Mouse (Mus musculus): ENCODE results near the gene Cfap46. TPM values are rescaled to one million over a fixed set of nuclear protein-coding genes. Genes with fewer than 3 reads are reported as not detected.

Gene Cfap46
- total RNA-seq, 2 experiments from 2014 or later, result 0.16 TPM; not detected in 1

- no peak for DNase-seq (ENCODE audit: low spot score)
- intact Hi-C loops (cut with DNase I), result loop anchor here (5.0 kb wide), 2 partner anchors 102 to 282 kb away; no protein-coding TSS in a partner anchor
Measured at GRCm38 (mm10) chr7:139584221-139585175, 99.1 kb downstream of the Cfap46 start.

- intact Hi-C loops (cut with DNase I), result loop anchor here (5.0 kb wide), 2 partner anchors 101 to 281 kb away; no protein-coding TSS in a partner anchor
- DNase-seq (ENCODE audit: low spot score), result no peak
Measured at GRCm38 (mm10) chr7:139583094-139583737, 100.4 kb downstream of the Cfap46 start.

GRCm38 (mm10) chr7:139582595-139582994 is 101.0 kb downstream of the Cfap46 start, which contains the start of gene Nkx6-2:
Gene Nkx6-2, minus strand, starts transcription at chr7:139582797.
- intact Hi-C loops (cut with DNase I), result loop anchor here (5.0 kb wide), 2 partner anchors 100 to 280 kb away; no protein-coding TSS in a partner anchor
- no peak for DNase-seq (ENCODE audit: low spot score)

GRCm38 (mm10) chr7:139581801-139582571 is 101.6 kb downstream of the Cfap46 start:
- intact Hi-C loops (cut with DNase I), result loop anchor here (5.0 kb wide), 2 partner anchors 100 to 280 kb away; no protein-coding TSS in a partner anchor
- DNase-seq (ENCODE audit: low spot score), result no peak

- no peak for DNase-seq (ENCODE audit: low spot score)
Measured at GRCm38 (mm10) chr7:139580851-139581775, 102.5 kb downstream of the Cfap46 start.

GRCm38 (mm10) chr7:139579261-139579905 is 104.2 kb downstream of the Cfap46 start:
- intact Hi-C loops (cut with DNase I), result no loop called here
- no peak for DNase-seq (ENCODE audit: low spot score)

More at GRCm38 (mm10) chr7:139580851-139581775, 102.5 kb downstream of the Cfap46 start:
- intact Hi-C loops (cut with DNase I), result loop anchor here (5.0 kb wide), 2 partner anchors 99 to 279 kb away; no protein-coding TSS in a partner anchor

GRCm38 (mm10) chr7:139576064-139576686 is 107.4 kb downstream of the Cfap46 start:
- no peak for DNase-seq (ENCODE audit: low spot score)
- intact Hi-C loops (cut with DNase I), result no loop called here

- no peak for DNase-seq (ENCODE audit: low spot score)
- intact Hi-C loops (cut with DNase I), result loop anchor here (1.0 kb wide), 1 partner anchor 44 kb away; no protein-coding TSS in a partner anchor
Measured at GRCm38 (mm10) chr7:139572665-139573064, 111.0 kb downstream of the Cfap46 start.

GRCm38 (mm10) chr7:139570788-139571187 is 112.8 kb downstream of the Cfap46 start:
- intact Hi-C loops (cut with DNase I), result no loop called here
- no peak for DNase-seq (ENCODE audit: low spot score)

GRCm38 (mm10) chr7:139566533-139566932 is 117.1 kb downstream of the Cfap46 start:
- intact Hi-C loops (cut with DNase I), result no loop called here

GRCm38 (mm10) chr7:139565998-139566397 is 117.6 kb downstream of the Cfap46 start:
- DNase-seq (ENCODE audit: low spot score), result no peak
- intact Hi-C loops (cut with DNase I), result no loop called here

More at GRCm38 (mm10) chr7:139566533-139566932, 117.1 kb downstream of the Cfap46 start:
- no peak for DNase-seq (ENCODE audit: low spot score)

GRCm38 (mm10) chr7:139564161-139564560 is 119.5 kb downstream of the Cfap46 start:
- intact Hi-C loops (cut with DNase I), result no loop called here
- DNase-seq (ENCODE audit: low spot score), result no peak

GRCm38 (mm10) chr7:139563425-139563824 is 120.2 kb downstream of the Cfap46 start:
- DNase-seq (ENCODE audit: low spot score), result no peak
- intact Hi-C loops (cut with DNase I), result no loop called here

- DNase-seq (ENCODE audit: low spot score), result no peak
- intact Hi-C loops (cut with DNase I), result no loop called here
Measured at GRCm38 (mm10) chr7:139559659-139560058, 124.0 kb downstream of the Cfap46 start.

GRCm38 (mm10) chr7:139556746-139557526 is 126.7 kb downstream of the Cfap46 start:
- DNase-seq (ENCODE audit: low spot score), result no peak
- intact Hi-C loops (cut with DNase I), result no loop called here

GRCm38 (mm10) chr7:139556331-139556730 is 127.3 kb downstream of the Cfap46 start:
- intact Hi-C loops (cut with DNase I), result no loop called here
- DNase-seq (ENCODE audit: low spot score), result no peak

- intact Hi-C loops (cut with DNase I), result no loop called here
- DNase-seq (ENCODE audit: low spot score), result no peak
Measured at GRCm38 (mm10) chr7:139551519-139551918, 132.1 kb downstream of the Cfap46 start.
